Mouse (Mus musculus): ENCODE measurements around the gene Nuak2.

Nuak2 gene

GRCm38 (mm10) chr1:132355841-132356242, 39.9 kb downstream of the Nuak2 start:
- peak; percentile 81 for DNase-seq

GRCm38 (mm10) chr1:132356841-132357240, 40.9 kb downstream of the Nuak2 start:
- peak; percentile 35 for DNase-seq

- no peak for DNase-seq
These were observed 46.0 kb downstream of the Nuak2 start for GRCm38 (mm10) chr1:132361959-132362358.

GRCm38 (mm10) chr1:132364388-132364787, 48.5 kb downstream of the Nuak2 start:
- DNase-seq, result peak; percentile 45

DNA sequence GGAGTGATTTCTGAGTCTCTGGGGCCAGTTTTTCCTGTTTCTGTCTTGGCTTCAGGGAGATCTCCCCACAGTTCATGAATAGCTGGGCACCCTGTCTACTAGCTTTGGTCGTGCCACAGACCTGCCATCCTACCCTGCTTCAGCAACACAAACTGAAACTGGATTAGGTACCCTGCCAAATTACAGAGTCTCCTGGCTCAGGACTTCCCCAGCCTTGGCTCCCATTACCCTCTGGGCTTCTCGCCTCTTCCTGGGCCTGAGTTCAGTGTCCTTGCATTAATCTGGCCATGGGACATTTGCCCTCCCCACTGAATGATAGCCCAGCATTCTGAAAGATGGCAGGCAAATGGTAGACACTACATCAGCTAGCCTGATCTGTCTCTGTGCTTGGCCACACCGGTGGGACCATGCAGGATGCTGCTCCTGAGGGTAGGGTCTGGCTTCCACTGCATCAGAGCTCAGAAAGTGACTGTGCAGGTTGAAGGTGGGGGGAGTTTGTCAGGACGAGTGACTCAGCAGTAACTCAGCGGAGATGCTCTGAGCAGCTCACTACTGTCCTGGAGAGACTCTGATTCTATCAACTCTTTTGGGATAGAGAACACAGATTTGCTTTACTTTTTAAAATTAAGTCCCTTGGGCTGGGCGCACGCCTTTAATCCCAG, 49.1 kb downstream of the Nuak2 start:
- DNase-seq, result peak; percentile 82

DNA sequence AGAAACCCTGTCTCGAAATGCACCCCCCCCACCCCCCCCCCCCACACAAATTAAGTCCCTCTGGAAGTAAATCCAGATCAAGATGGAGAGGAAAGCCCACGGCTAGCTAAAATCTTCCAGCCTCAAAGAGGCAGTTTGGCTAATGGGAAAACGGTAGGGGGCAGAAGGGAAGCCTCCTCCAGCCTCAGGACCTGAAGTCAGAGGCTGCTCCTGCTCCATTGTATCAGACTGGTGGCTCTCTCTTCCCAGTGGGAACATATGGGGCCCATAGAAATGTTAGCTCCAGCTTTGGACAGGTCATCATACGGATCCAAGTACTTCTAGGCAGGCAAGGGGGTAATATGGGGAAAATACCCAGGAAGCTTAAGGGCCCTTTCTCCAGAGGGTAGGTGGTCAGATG, 49.7 kb downstream of the Nuak2 start:
- DNase-seq, result no peak

DNA sequence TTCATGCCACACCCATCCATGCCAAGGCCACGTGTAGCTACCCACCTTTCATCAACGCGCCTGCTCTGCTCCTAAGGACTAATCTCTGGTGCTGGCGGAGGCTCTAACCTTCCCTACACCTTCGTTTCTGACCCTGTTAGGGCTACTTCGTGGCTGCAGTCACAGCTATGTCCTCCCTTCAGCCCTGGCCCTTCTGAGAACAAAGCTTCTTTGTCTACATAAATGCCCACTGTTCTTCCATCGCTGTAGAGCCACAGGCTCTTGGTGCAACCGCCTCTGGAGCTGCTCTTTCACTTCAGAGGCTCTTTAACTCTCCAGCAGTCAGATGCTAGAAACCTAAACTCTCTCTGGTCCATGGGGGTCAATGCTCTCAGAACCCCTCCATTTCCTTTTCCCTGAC, 50.3 kb downstream of the Nuak2 start:
- peak; percentile 23 for DNase-seq

GRCm38 (mm10) chr1:132366937-132367336, 51.0 kb downstream of the Nuak2 start:
- no peak for DNase-seq

GRCm38 (mm10) chr1:132367692-132368506, 52.0 kb downstream of the Nuak2 start:
- DNase-seq, result peak; percentile 86

DNA sequence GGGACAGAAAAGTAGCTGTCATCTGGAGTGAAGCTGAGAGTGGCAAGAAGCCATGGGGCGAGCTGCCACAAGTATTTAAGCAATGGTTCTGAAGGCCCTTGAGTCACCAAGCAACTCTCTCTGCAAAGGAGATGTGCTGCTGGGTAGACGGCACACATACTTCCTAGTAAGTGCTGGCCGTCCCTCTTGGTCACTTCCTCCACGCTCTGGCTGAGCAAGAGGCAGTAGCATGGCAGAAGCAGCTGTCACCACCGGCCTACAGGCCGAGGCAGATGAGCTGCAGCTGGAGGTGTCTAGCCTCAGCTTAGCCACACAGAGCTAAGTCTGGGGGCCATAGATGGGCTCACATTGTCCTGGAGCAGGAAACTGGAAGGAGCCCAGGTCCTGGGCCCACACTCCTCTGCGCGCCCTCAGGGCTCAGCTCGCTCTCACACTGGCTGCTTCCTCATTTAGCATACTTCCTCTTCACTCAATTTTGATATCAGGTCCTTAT, 54.8 kb downstream of the Nuak2 start:
- peak; percentile 35 for DNase-seq

DNA sequence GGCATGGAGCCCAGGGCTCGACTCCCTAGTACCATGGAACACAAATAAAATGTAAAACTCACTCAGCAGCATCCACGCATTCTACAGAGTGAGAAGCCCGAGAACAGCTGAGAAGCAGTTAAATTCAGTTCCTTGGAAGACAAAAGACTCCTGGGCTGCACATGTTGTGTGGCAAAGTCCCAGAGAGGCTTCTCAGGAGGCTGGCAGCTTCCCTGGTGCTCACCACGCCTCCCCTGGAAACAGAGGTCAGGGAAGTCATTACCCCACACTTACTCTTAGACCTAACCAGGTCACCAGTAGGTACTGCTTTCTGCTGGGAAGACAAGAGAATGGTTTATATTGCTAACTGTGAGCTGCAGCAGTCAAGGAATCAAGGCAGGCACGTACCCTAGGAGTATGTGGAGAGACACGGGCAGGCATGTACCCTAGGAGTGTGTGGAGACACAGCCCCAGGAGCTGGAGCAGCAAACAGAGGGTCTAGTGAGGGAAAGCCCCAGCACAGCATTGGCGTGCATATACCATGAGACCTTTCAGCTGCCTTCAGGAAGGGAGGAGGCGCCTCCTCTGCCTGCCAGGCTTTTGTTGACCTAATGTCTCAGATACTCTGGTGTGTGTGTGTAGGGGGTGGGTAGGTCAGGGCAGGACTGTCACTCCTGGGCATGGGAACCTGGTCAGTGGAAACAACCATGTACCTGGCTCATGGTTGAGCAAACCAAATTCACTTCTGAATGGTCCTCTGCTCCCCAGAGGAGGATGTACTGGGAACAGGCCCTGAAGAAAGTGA, 55.6 kb downstream of the Nuak2 start:
- DNase-seq, result no peak

GRCm38 (mm10) chr1:132372354-132372753, 56.4 kb downstream of the Nuak2 start:
- DNase-seq, result no peak

- DNase-seq, result no peak
These were observed 57.1 kb downstream of the Nuak2 start for GRCm38 (mm10) chr1:132372896-132373534.

DNA sequence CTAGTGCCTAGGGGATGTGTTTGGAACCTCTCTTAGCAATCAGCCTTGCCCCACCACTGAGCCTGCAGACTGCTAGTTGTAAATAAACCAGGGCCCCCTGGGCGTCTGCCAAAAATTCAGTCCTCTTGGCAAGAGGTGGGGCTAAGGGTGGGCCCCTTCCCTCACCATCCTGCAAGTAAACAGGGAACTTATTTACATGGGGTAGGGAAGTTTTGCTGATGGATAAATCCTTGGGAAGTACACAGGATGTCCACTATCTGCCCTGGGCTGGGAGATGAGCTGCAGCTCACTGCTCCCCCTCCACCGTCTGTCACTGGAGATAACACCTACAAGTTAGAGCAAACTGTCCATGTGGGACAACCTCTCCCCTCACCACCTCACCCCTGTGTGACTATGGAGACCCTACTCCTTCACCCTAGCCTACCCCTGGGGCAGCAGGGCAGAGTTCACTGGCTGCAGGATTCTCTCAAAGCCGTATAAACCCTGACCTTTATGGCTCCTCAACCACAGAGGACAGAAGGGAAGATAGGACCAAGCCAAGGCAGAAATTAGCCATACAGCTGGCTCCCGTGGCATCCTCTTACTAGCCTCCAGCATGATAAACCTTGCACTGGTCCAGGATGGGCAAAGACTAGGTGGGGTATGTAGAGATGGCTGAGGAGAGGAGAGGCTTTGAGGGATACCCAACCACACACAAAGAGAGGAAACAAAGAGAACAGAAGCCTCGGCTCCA, 58.4 kb downstream of the Nuak2 start:
- no peak for DNase-seq

DNA sequence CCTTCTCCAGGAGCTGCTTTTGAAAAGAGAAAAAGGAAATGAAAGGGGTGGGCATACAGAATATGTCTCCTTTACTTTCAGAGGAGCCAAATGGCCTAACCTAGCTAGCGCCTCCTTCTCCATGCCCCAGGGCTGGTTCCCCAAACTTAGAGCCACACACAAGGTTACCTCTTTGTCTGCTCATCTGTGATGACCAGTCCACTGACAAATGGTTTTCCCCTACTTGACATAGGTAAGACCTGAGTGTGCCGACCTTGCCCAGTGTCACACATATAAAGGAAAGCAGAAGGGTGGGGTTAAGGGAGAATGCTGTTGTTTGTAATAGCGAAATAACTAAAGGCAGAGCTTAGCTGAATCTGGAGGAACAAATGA, 58.9 kb downstream of the Nuak2 start:
- no peak for DNase-seq

DNA sequence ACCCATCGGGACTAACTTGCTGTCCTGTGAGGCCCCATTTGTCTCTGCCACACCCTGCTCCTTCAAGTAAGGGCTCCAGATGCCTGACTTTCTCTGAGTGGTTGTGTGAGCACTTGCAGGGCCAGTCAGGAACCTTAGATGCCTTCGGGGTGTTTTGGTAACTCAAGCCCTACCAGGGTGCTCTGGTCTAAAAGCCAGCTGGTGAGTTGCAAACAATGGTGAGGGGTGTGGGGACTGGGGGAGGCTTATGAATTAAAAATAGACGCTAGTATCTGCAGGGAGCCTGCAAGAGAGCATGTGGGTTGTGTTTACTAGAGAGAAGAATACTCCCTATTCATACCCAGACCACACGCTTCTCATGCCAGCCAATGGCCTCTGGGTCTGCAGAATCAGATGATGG, 59.3 kb downstream of the Nuak2 start:
- DNase-seq, result no peak

DNA sequence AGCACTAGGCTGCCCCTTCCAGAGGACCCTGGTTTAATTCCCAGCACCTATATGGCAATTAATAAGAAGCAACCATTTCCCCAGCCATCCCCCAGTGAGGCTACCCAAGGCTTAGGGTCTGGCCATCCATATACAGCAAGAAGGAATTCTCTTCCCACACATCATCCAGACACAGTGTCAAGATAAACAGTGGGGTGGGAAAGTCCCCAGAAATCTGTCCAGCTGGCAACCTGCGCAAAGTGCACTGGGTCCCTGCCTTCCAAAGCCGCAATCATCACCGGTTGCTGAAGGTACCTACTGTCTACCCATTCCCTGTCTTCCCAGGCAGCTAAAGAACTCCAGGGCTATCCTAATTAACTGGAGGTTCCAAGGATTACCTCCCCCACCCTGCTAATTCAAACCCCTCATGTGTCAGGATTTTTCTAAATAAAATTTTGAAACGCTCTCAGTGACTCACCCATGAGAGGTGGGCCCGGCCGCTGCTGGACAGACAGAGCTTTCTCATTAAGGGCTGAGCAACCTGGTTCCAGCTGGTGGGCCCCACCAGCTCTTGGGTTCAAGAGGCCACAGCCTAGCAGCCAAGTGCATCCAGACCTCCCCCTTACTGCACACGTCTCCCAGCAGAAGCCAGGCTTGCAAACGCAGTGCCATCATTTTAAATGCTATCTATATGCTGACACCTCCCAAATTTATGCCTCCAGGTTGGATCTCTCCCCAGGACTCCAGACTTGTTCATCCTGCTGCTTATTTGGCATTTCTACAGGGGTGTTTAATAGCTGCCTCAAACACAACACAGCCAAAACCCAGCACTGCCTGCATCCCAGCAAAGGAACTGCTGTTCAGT, 60.5 kb downstream of the Nuak2 start:
- DNase-seq, result peak; percentile 33

DNA sequence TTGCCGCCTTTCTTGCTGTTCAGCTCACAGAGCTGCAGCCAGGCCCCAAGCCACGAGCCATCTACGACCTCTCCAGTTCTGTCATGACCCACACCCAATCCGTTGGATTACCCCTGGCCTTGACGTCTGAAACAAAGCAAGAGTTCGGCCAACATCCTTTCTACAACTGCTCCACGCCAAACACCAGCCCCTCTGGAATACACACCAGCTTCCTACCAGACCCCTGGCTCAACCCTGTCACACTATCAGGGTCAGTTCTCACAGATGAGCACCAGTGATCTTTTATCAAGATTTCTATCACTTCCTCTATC, 61.1 kb downstream of the Nuak2 start:
- no peak for DNase-seq

GRCm38 (mm10) chr1:132377811-132378210, 61.9 kb downstream of the Nuak2 start:
- DNase-seq, result peak; percentile 16

DNA sequence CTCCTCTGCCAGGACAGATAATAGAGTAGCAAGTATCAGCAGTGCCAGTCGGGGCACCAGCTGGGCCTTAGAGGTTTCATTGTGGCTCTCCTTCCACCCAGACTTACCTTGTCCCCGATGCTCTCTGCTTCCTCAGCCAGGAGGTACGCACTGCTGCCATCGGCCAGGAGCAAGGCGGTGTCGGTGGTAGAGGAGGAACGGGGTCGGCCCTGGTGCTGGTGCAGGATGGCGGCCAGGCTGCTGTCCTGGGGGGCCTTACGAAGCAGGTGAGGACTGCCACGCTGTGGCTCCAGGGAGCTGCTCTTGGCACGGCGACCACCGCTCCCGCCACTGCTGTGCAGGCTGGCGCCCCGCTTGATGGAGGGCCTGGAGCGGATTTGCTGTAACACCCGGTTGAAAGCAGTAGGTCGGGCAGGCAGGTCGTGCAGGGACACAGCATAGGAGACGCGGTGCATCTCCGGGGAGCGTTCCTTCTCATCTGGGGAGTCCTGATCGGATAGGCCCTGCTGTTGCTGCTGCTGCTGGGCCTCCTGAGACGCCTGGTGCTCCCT, 64.7 kb downstream of the Nuak2 start:
- DNase-seq, result peak; percentile 56

DNA sequence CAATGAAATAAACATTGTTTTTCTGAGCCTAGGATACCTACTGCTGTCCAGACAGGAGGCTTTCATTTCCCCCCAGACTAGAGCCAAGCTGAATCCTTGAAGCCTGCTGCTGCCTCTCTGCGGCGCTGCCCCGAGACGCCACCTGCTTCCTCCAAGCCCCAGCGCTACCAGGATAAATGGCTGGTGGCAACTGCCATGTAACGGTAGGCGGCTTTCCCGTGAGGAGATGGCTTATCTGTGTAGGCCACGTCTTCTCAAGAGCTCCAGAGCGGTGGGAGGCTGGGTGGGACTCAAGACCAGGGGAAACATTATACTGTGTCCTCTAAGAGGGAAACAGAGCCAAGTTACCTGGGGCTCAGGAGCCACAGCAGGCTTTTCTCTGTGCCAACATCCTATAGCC, 66.0 kb downstream of the Nuak2 start:
- DNase-seq, result peak; percentile 77
